Mouse (Mus musculus) lung, embryonic 14.5 days (tissue): ENCODE data around the gene Uggt1. TPM values are rescaled to one million over a fixed set of nuclear protein-coding genes. Genes with fewer than 3 reads are reported as not detected.
A peak's percentile ranks its signal among the peaks of the same experiment; 100 is the strongest.

Experiments
- ATAC-seq: fragments of 200-750 bp; cut with Nextera tagmentation; 2 replicates; pipeline ENCODE4 v1.8.0; 2017; ENCODE audit warnings: mild to moderate bottlenecking, moderate TSS enrichment, moderate library complexity; ENCODE audit not compliant: insufficient read depth
- DNase-seq: peaks from one replicate; pipeline ENCODE4 v3.0.0-alpha.2; 2015
- H3K27ac ChIP-seq: fragments of 300-500 bp; sonication (generic); 2 replicates; pipeline ENCODE4 v1.5.1; 2014; ENCODE audit warnings: low read depth, mild to moderate bottlenecking, moderate library complexity
- H3K27me3 ChIP-seq: fragments of 300-500 bp; sonication (generic); 2 replicates; pipeline ENCODE4 v1.6.1; 2014; ENCODE audit warnings: low read length, control low read depth; ENCODE audit not compliant: insufficient read depth
- H3K36me3 ChIP-seq: fragments of 300-500 bp; sonication (generic); 2 replicates; pipeline ENCODE4 v1.6.1; 2014; ENCODE audit warnings: control low read depth; ENCODE audit not compliant: insufficient read depth
- H3K4me1 ChIP-seq: fragments of 300-500 bp; sonication (generic); 2 replicates; pipeline ENCODE4 v1.6.1; 2014; ENCODE audit warnings: antibody characterized with exemption, control low read depth; ENCODE audit not compliant: insufficient read depth
- H3K4me2 ChIP-seq: fragments of 300-500 bp; sonication (generic); 2 replicates; pipeline ENCODE4 v1.6.1; 2014; ENCODE audit warnings: mild to moderate bottlenecking
- H3K4me3 ChIP-seq: fragments of 300-500 bp; sonication (generic); 2 replicates; pipeline ENCODE4 v1.5.1; 2014; ENCODE audit warnings: low read depth, low read length
- H3K9ac ChIP-seq: fragments of 300-500 bp; sonication (generic); 2 replicates; pipeline ENCODE4 v1.6.1; 2014
- H3K9me3 ChIP-seq: fragments of 300-500 bp; sonication (generic); 2 replicates; pipeline ENCODE4 v1.6.1; 2016; ENCODE audit warnings: low read depth, low read length, control low read depth
- CTCF ChIP-seq: IDR thresholded peaks from 2 replicates; pipeline ENCODE4 v1.5.1; 2016; ENCODE audit warnings: antibody characterized with exemption, low read depth
- WGBS: fragments of 180-500 bp; shearing (Covaris S2); extraction: QIAGEN DNeasy Blood & Tissue Kit; methylation state at CpG from one replicate; pipeline ENCODE4 v1.1.7; 2014; 5-methylcytosine and 5-hydroxymethylcytosine counted together
- polyA plus RNA-seq: library from polyadenylated mRNA; unstranded; fragments of >200 nt; fragmentation: Nextera tagmentation; extraction: Ambion mirVana; gene quantifications from 2 replicates; pipeline ENCODE4 v1.2.1, GENCODE M21; 2014

Uggt1 gene
- polyA plus RNA-seq, 1 experiment from 2014 or later: 80.4 TPM

GRCm38 (mm10) chr1:36269121-36269795 is 24.7 kb upstream of the Uggt1 start:
- peak overlapping the region; percentile 54 for H3K4me2 ChIP-seq
- H3K4me1 ChIP-seq: peaks cover 15% of the 10 kb centered on the region
- no peak overlapping the region; the same call in 1 of the 2 replicates for H3K9ac ChIP-seq
- no peak for TF ChIP-seq CTCF
- H3K27me3 ChIP-seq: no peaks in the 10 kb centered on the region; the same call in 1 of the 2 replicates
- H3K27ac ChIP-seq: no peak overlapping the region
- no peak for DNase-seq
- peak overlapping the region; percentile 20 for H3K4me3 ChIP-seq
- H3K9me3 ChIP-seq: no peaks in the 10 kb centered on the region
- WGBS: 28% methylated on average over 54 of the region's 54 CpGs
- ATAC-seq: no peak
- H3K36me3 ChIP-seq: no peaks in the 10 kb centered on the region

GRCm38 (mm10) chr1:36267595-36267994 is 23.1 kb upstream of the Uggt1 start:
- no peak for DNase-seq
- no peaks in the 10 kb centered on the region; the same call in 1 of the 2 replicates for H3K27me3 ChIP-seq
- no peak for ATAC-seq
- H3K36me3 ChIP-seq: no peaks in the 10 kb centered on the region
- no peak overlapping the region for H3K27ac ChIP-seq
- no peak overlapping the region for H3K4me3 ChIP-seq
- no peak overlapping the region for H3K4me2 ChIP-seq
- H3K9ac ChIP-seq: no peak overlapping the region
- H3K4me1 ChIP-seq: peaks cover 15% of the 10 kb centered on the region
- 92% methylated on average over 3 of the region's 3 CpGs for WGBS
- H3K9me3 ChIP-seq: no peaks in the 10 kb centered on the region
- no peak for TF ChIP-seq CTCF

- TF ChIP-seq CTCF: no peak
- WGBS: 78% methylated on average over 6 of the region's 6 CpGs
Observed at GRCm38 (mm10) chr1:36266293-36266692, 21.8 kb upstream of the Uggt1 start.

GRCm38 (mm10) chr1:36263833-36264488 is 19.4 kb upstream of the Uggt1 start:
- no peak for TF ChIP-seq CTCF
- H3K27me3 ChIP-seq: no peaks in the 10 kb centered on the region
- peak overlapping the region; percentile 40; the same call in 1 of the 2 replicates for H3K4me2 ChIP-seq
- DNase-seq: peak; percentile 79
- H3K9ac ChIP-seq: no peak overlapping the region
- no peak for ATAC-seq
- H3K27ac ChIP-seq: peak overlapping the region; percentile 67; the same call in 1 of the 2 replicates
- H3K4me1 ChIP-seq: no peaks in the 10 kb centered on the region
- 46% methylated on average over 13 of the region's 13 CpGs for WGBS
- H3K4me3 ChIP-seq: no peak overlapping the region
- H3K36me3 ChIP-seq: no peaks in the 10 kb centered on the region
- no peaks in the 10 kb centered on the region for H3K9me3 ChIP-seq

More at GRCm38 (mm10) chr1:36266293-36266692, 21.8 kb upstream of the Uggt1 start:
- no peak for ATAC-seq
- no peak overlapping the region for H3K4me3 ChIP-seq
- peaks cover 10% of the 10 kb centered on the region for H3K4me1 ChIP-seq
- no peak overlapping the region for H3K9ac ChIP-seq
- H3K4me2 ChIP-seq: no peak overlapping the region
- no peaks in the 10 kb centered on the region for H3K36me3 ChIP-seq
- no peaks in the 10 kb centered on the region; the same call in 1 of the 2 replicates for H3K27me3 ChIP-seq
- no peaks in the 10 kb centered on the region for H3K9me3 ChIP-seq
- no peak for DNase-seq
- H3K27ac ChIP-seq: no peak overlapping the region

GRCm38 (mm10) chr1:36261708-36262504 is 17.4 kb upstream of the Uggt1 start:
- ATAC-seq: no peak
- Histone ChIP-seq H3K4me1 (no peaks in the 10 kb centered on the region), H3K27ac (no peak overlapping the region), H3K4me3 (no peak overlapping the region), H3K36me3 (no peaks in the 10 kb centered on the region), H3K9me3 (no peaks in the 10 kb centered on the region), H3K9ac (no peak overlapping the region), H3K27me3 (no peaks in the 10 kb centered on the region), H3K4me2 (no peak overlapping the region)
- no peak for TF ChIP-seq CTCF
- 78% methylated on average over 19 of the region's 19 CpGs for WGBS
- no peak for DNase-seq

GRCm38 (mm10) chr1:36260418-36260817 is 15.9 kb upstream of the Uggt1 start:
- peaks cover 3% of the 10 kb centered on the region; the same call in 1 of the 2 replicates for H3K27me3 ChIP-seq
- H3K36me3 ChIP-seq: no peaks in the 10 kb centered on the region
- H3K9me3 ChIP-seq: peaks cover 4% of the 10 kb centered on the region; the same call in 1 of the 2 replicates
- H3K27ac ChIP-seq: no peak overlapping the region
- H3K4me3 ChIP-seq: no peak overlapping the region
- TF ChIP-seq CTCF: no peak
- H3K9ac ChIP-seq: no peak overlapping the region
- H3K4me2 ChIP-seq: no peak overlapping the region
- no peaks in the 10 kb centered on the region for H3K4me1 ChIP-seq
- 88% methylated on average over 1 of the region's 1 CpGs for WGBS
- DNase-seq (no peak), ATAC-seq (no peak)
